Mouse (Mus musculus) intestine, embryonic 14.5 days (tissue): Measurements from ENCODE around the gene Hist3h2a. TPM values are rescaled to one million over a fixed set of nuclear protein-coding genes. Genes with fewer than 3 reads are reported as not detected.
A peak's percentile ranks its signal among the peaks of the same experiment; 100 is the strongest.

ENCODE experiments used
- ATAC-seq: fragments of 200-750 bp; cut with Nextera tagmentation; replicated peaks from 2 replicates; pipeline ENCODE4 v1.8.0; 2017; ENCODE audit warnings: low read depth, moderate number of reproducible peaks, moderate TSS enrichment, moderate library complexity; ENCODE audit not compliant: low FRiP score, low TSS enrichment
- DNase-seq: peaks from one replicate; pipeline ENCODE4 v3.0.0-alpha.2; 2018; ENCODE audit warnings: low spot score
- H3K27ac ChIP-seq: fragments of 300-500 bp; sonication (generic); 2 replicates; pipeline ENCODE4 v1.5.1; 2014; ENCODE audit warnings: low read depth, mild to moderate bottlenecking, control low read depth
- H3K27me3 ChIP-seq: fragments of 300-500 bp; sonication (generic); replicated peaks from 2 replicates; pipeline ENCODE4 v1.6.1; 2014; ENCODE audit warnings: low read length, control low read depth; ENCODE audit not compliant: control insufficient read depth, insufficient read depth
- H3K36me3 ChIP-seq: fragments of 300-500 bp; sonication (generic); 2 replicates; pipeline ENCODE4 v1.6.1; 2014; ENCODE audit warnings: low read length, control low read depth; ENCODE audit not compliant: control insufficient read depth, insufficient read depth
- H3K4me1 ChIP-seq: fragments of 300-500 bp; sonication (generic); replicated peaks from 2 replicates; pipeline ENCODE4 v1.6.1; 2014; ENCODE audit warnings: low read length, control low read depth, mixed read lengths; ENCODE audit not compliant: control insufficient read depth, insufficient read depth
- H3K4me2 ChIP-seq: fragments of 300-500 bp; sonication (generic); 2 replicates; pipeline ENCODE4 v1.6.1; 2014; ENCODE audit warnings: low read length
- H3K4me3 ChIP-seq: fragments of 300-500 bp; sonication (generic); 2 replicates; pipeline ENCODE4 v1.5.1; 2014; ENCODE audit warnings: low read depth, low read length, control low read depth, mixed read lengths
- H3K9ac ChIP-seq: fragments of 300-500 bp; sonication (generic); 2 replicates; pipeline ENCODE4 v1.6.1; 2014; ENCODE audit warnings: mild to moderate bottlenecking, low read length
- H3K9me3 ChIP-seq: fragments of 300-500 bp; sonication (generic); 2 replicates; pipeline ENCODE4 v1.6.1; 2016; ENCODE audit warnings: low read length, control low read depth; ENCODE audit not compliant: control insufficient read depth
- WGBS: fragments of 180-500 bp; shearing (Covaris S2); extraction: QIAGEN DNeasy Blood & Tissue Kit; methylation state at CpG from one replicate; pipeline ENCODE4 v1.1.7; 2014; 5-methylcytosine and 5-hydroxymethylcytosine counted together
- polyA plus RNA-seq: library from polyadenylated mRNA; unstranded; fragments of >200 nt; fragmentation: Nextera tagmentation; extraction: Ambion mirVana; gene quantifications from 2 replicates; pipeline ENCODE4 v1.2.1, GENCODE M21; 2014

Gene Hist3h2a
- polyA plus RNA-seq, 1 experiment from 2014 or later = 28.7 TPM

- no peaks in the 10 kb centered on the region for H3K27me3 ChIP-seq
- H3K4me1 ChIP-seq = 0 out of 2 replicates have a peak, but pooled peaks cover 2% of the 10 kb centered on the region
- H3K36me3 ChIP-seq = peaks cover 8% of the 10 kb centered on the region
- no peak for DNase-seq
- no peak for ATAC-seq
- H3K9me3 ChIP-seq = no peaks in the 10 kb centered on the region
- WGBS = 91% methylated on average over 2 of the region's 3 CpGs
- no peak overlapping the region for H3K4me3 ChIP-seq
- H3K9ac ChIP-seq = no peak overlapping the region
- no peak overlapping the region for H3K4me2 ChIP-seq
- no peak overlapping the region for H3K27ac ChIP-seq
Measured at GRCm38 (mm10) chr11:58926651-58927050, 27.8 kb upstream of the Hist3h2a start.

DNA sequence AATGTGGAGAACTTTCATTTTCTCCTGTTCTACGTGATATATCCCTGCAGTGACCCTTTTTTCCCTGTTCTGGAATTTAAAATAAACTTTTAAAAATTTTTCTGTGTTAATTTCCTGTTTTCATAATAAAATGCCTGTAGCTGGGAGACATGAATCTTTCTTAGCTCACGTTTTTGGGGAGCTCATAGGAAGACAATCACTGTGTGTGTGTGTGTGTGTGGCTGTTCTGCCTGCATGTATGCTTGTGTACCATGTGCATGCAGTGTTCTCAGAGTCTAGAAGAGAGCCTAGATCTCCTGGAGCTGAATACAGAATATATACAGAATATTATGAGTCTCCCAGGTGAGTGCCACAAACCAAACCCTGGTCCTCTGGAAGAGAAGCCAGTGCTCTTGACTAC is 27.4 kb upstream of the Hist3h2a start:
- 64% methylated on average over 2 of the region's 2 CpGs for WGBS
- Histone ChIP-seq H3K27me3 (no peaks in the 10 kb centered on the region), H3K4me1 (0 out of 2 replicates have a peak, but pooled peaks cover 2% of the 10 kb centered on the region), H3K9me3 (no peaks in the 10 kb centered on the region), H3K9ac (no peak overlapping the region), H3K36me3 (peaks cover 12% of the 10 kb centered on the region), H3K4me3 (no peak overlapping the region), H3K27ac (no peak overlapping the region), H3K4me2 (no peak overlapping the region)
- DNase-seq (no peak), ATAC-seq (no peak)

DNA sequence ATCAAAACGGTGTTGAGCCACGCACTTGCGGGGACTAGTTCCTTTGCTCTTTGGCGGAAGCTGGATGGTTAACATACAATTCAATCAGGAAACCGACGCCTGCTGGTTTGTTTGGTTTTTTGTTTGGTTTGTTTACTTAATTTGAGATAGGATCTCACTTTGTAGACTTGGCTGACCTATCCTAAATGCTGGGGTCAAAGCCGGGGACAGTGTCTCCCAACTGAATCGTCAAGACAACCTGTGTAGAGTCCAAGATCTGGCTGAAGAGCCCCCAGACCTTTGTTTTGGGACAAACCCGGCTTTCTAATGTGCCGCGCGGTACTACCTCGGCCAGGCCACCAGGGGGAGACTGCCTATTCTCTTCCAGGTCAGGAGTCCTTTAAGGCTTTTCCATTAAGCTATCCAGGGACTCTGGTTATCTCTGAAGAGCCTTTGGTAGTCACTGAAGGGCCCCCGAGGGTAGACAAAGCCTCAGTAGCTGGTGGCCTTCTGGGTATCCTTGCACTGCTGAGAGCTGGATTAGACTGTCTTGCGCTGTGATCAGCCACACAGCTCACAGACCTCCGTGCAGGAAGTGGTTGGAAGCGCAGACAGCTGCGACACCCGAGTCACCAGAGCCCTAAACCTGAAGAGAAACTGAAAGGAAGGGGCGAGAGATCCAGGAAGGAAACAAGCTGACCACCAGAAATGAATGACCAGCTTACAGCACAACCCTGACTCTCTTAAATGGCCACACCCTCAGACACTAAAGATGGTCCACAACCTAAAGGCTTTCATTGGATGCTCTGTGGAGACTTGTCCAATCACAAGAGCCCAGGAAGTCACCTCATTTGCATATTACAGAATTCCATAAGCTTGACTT is 26.5 kb upstream of the Hist3h2a start:
- Histone ChIP-seq H3K27ac (peak overlapping the region; percentile 1; the same call in 1 of the 2 replicates), H3K36me3 (peaks cover 22% of the 10 kb centered on the region), H3K9me3 (no peaks in the 10 kb centered on the region), H3K9ac (no peak overlapping the region), H3K4me2 (peak overlapping the region; percentile 38), H3K4me3 (peak overlapping the region; percentile 13; the same call in 1 of the 2 replicates), H3K4me1 (0 out of 2 replicates have a peak, but pooled peaks cover 2% of the 10 kb centered on the region), H3K27me3 (no peaks in the 10 kb centered on the region)
- WGBS = 24% methylated on average over 20 of the region's 20 CpGs
- DNase-seq = peak; percentile 90
- ATAC-seq = peak; percentile 49

- WGBS = 68% methylated on average over 4 of the region's 4 CpGs
Measured at GRCm38 (mm10) chr11:58929055-58929454, 25.4 kb upstream of the Hist3h2a start.

GRCm38 (mm10) chr11:58929641-58930040 is 24.8 kb upstream of the Hist3h2a start:
- Histone ChIP-seq H3K27ac (no peak overlapping the region), H3K4me1 (0 out of 2 replicates have a peak, but pooled peaks cover 2% of the 10 kb centered on the region), H3K9me3 (no peaks in the 10 kb centered on the region), H3K36me3 (peaks cover 38% of the 10 kb centered on the region), H3K4me2 (no peak overlapping the region), H3K9ac (no peak overlapping the region), H3K27me3 (no peaks in the 10 kb centered on the region), H3K4me3 (no peak overlapping the region)
- DNase-seq = no peak
- 51% methylated on average over 3 of the region's 3 CpGs for WGBS
- ATAC-seq = no peak

More at GRCm38 (mm10) chr11:58929055-58929454, 25.4 kb upstream of the Hist3h2a start:
- Histone ChIP-seq H3K9me3 (no peaks in the 10 kb centered on the region), H3K4me2 (no peak overlapping the region), H3K9ac (no peak overlapping the region), H3K4me1 (0 out of 2 replicates have a peak, but pooled peaks cover 2% of the 10 kb centered on the region), H3K4me3 (no peak overlapping the region), H3K27me3 (no peaks in the 10 kb centered on the region), H3K27ac (no peak overlapping the region), H3K36me3 (peaks cover 32% of the 10 kb centered on the region)
- ATAC-seq = no peak
- DNase-seq = no peak

GRCm38 (mm10) chr11:58930254-58930653 is 24.2 kb upstream of the Hist3h2a start:
- no peak for DNase-seq
- Histone ChIP-seq H3K9ac (no peak overlapping the region), H3K4me3 (no peak overlapping the region), H3K9me3 (no peaks in the 10 kb centered on the region), H3K36me3 (peaks cover 42% of the 10 kb centered on the region), H3K4me1 (0 out of 2 replicates have a peak, but pooled peaks cover 2% of the 10 kb centered on the region), H3K27ac (no peak overlapping the region), H3K27me3 (no peaks in the 10 kb centered on the region), H3K4me2 (no peak overlapping the region)
- no peak for ATAC-seq
- WGBS = 93% methylated on average over 3 of the region's 3 CpGs

- no peak overlapping the region for H3K4me2 ChIP-seq
- H3K9ac ChIP-seq = no peak overlapping the region
- WGBS = 64% methylated on average over 4 of the region's 4 CpGs
- DNase-seq = no peak
- no peak overlapping the region for H3K27ac ChIP-seq
- no peaks in the 10 kb centered on the region for H3K9me3 ChIP-seq
- 0 out of 2 replicates have a peak, but pooled peaks have one; percentile 28 for ATAC-seq
- no peak overlapping the region for H3K4me3 ChIP-seq
- H3K27me3 ChIP-seq = no peaks in the 10 kb centered on the region
- H3K4me1 ChIP-seq = 0 out of 2 replicates have a peak, but pooled peaks cover 2% of the 10 kb centered on the region
- H3K36me3 ChIP-seq = peaks cover 54% of the 10 kb centered on the region
Measured at GRCm38 (mm10) chr11:58931576-58931975, 22.9 kb upstream of the Hist3h2a start.

- under 1% methylated on average over 13 of the region's 13 CpGs for WGBS
- Histone ChIP-seq H3K9me3 (no peaks in the 10 kb centered on the region), H3K4me3 (peak overlapping the region; percentile 95), H3K27me3 (no peaks in the 10 kb centered on the region), H3K4me1 (peaks cover 18% of the 10 kb centered on the region), H3K27ac (0 out of 2 replicates have a peak overlapping the region, but pooled peaks have one; percentile 89), H3K9ac (peak overlapping the region; percentile 96), H3K36me3 (peaks cover 39% of the 10 kb centered on the region), H3K4me2 (peak overlapping the region; percentile 88)
- ATAC-seq = peak; percentile 2; the same call in 1 of the 2 replicates
- no peak for DNase-seq
Measured at GRCm38 (mm10) chr11:58937909-58938308, 16.6 kb upstream of the Hist3h2a start.
